Mouse (Mus musculus) right cerebral cortex, adult 2 months (tissue): ENCODE measurements around the gene Efcab9.

ENCODE experiments used
- DNase-seq, 2 experiments: peaks; one replicate each; pipeline ENCODE4 v3.0.0; 2021 to 2022; ENCODE audit warnings: low spot score in 2 of 2

The Efcab9 gene

GRCm38 (mm10) chr11:32498757-32499535, 32.9 kb downstream of the Efcab9 start:
- DNase-seq: peak; percentile 66 to 77

- DNase-seq: no peak
Observed at GRCm38 (mm10) chr11:32495283-32495682, 36.6 kb downstream of the Efcab9 start.

- no peak for DNase-seq
Observed at GRCm38 (mm10) chr11:32493312-32493711, 38.6 kb downstream of the Efcab9 start.

- no peak for DNase-seq
Observed at GRCm38 (mm10) chr11:32491079-32491478, 40.8 kb downstream of the Efcab9 start.

GRCm38 (mm10) chr11:32488808-32489670, 42.8 kb downstream of the Efcab9 start:
- no peak for DNase-seq

- no peak for DNase-seq
Observed at GRCm38 (mm10) chr11:32488344-32488743, 43.5 kb downstream of the Efcab9 start.

- DNase-seq: no peak
Observed at GRCm38 (mm10) chr11:32487501-32487900, 44.4 kb downstream of the Efcab9 start.

- no peak for DNase-seq
Observed at GRCm38 (mm10) chr11:32486621-32487020, 45.3 kb downstream of the Efcab9 start.

- no peak for DNase-seq
Observed at GRCm38 (mm10) chr11:32485290-32485689, 46.6 kb downstream of the Efcab9 start.

GRCm38 (mm10) chr11:32481525-32481924, 50.4 kb downstream of the Efcab9 start:
- no peak for DNase-seq

- no peak for DNase-seq
Observed at GRCm38 (mm10) chr11:32475487-32476236, 56.2 kb downstream of the Efcab9 start.

GRCm38 (mm10) chr11:32474725-32475124, 57.2 kb downstream of the Efcab9 start:
- DNase-seq: no peak
